Mouse (Mus musculus) liver, postnatal 0 days (tissue): ENCODE results near the gene Uqcr10.

Experiments used
- CTCF ChIP-seq: sonication (generic); IDR thresholded peaks from 2 replicates; pipeline ENCODE4 v1.5.1; 2016; ENCODE audit warnings: antibody characterized with exemption, low read depth
- EP300 ChIP-seq: IDR thresholded peaks from 2 replicates; pipeline ENCODE4 v1.6.1; 2016; ENCODE audit warnings: antibody characterized with exemption, low read depth, mild to moderate bottlenecking

- TF ChIP-seq CTCF: no peak
- no peak for TF ChIP-seq EP300
Observed at GRCm38 (mm10) chr11:4703688-4704071, 462 bp downstream of the Uqcr10 start.
